Mouse (Mus musculus): ENCODE data around the gene Sdhc. TPM values are rescaled to one million over a fixed set of nuclear protein-coding genes. Genes with fewer than 3 reads are reported as not detected.

Sdhc gene
- polyA plus RNA-seq, 1 experiment from 2014 or later, result 213 TPM

DNA sequence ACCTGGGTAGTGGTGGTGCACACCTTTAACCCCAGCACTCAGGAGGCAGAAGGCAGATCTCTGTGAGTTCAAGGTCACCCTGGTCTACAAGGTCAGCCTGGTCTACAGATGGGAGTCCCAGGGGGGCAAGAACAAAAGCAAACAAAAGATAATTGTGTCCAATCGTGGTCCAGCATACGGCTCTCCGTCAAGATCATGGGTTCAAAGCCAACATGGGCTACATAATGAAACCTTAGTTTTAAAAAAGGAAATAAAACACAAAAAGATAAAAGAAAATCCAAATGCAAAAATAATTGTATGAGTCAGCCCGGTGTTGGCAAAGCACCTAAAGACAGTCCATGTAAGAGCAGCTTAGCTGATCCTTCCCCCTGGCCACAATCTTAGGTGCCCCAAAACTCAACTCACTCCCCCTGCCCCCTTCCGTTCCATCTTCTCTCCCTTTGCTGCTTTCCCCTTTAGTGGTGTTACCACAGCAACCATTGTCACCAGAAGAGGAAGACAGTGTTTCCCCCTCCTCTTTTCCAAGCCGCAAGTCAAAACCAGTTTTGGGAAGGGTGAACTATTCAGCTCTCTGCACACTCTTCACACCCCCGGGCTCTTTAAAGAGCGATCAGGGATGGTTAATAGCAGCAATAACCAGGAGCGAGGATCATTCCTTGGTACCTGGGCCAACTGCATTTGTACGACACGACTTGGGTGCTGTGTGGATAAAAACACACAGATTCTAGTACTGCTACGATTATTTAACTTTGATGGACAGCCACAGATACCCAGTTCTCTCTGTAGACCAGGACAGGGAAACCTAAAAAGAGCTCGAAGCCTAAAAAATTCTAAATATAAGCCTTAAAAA lies 37.7 kb upstream of the Sdhc start:
- no peaks in the 10 kb centered on the region for H3K36me3 ChIP-seq
- no peak overlapping the region for H3K9ac ChIP-seq (replicated peaks)
- WGBS, result 30% methylated on average over 13 of the region's 13 CpGs
- H3K9me3 ChIP-seq, result no peaks in the 10 kb centered on the region
- no peak for ATAC-seq (replicated peaks)
- H3K27me3 ChIP-seq, result peaks cover 16% of the 10 kb centered on the region; the same call in 1 of the 2 replicates
- no peak overlapping the region for H3K4me3 ChIP-seq
- no peak overlapping the region for H3K4me2 ChIP-seq (replicated peaks)
- H3K4me1 ChIP-seq, result peaks cover 11% of the 10 kb centered on the region
- no peak overlapping the region for H3K27ac ChIP-seq (replicated peaks)

DNA sequence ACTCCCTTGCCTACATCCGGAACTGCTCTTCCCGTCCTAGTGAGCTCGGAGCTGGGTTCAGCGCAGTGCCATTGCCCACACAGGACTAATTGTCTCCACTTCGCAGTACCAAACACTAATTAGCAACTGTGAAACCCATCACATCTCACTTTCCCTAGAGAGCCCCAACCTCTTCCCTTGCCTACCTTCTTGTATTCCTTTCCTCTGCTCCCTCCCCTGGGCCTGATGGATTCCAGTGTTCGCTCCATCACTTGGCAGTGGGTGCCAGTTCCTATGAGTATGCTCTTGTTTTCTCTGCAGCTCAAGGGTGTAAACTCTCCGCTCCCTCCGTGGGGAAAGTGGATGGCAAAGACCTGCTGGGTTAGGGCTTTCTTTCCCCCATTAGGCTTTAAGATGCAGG lies 35.3 kb upstream of the Sdhc start:
- Histone ChIP-seq H3K27me3 (no peaks in the 10 kb centered on the region), H3K9ac (replicated peaks) (no peak overlapping the region), H3K4me3 (no peak overlapping the region), H3K9me3 (no peaks in the 10 kb centered on the region), H3K4me2 (replicated peaks) (no peak overlapping the region), H3K4me1 (0 out of 2 replicates have a peak, but pooled peaks cover 8% of the 10 kb centered on the region), H3K27ac (replicated peaks) (no peak overlapping the region), H3K36me3 (no peaks in the 10 kb centered on the region)
- ATAC-seq (replicated peaks), result no peak
- WGBS, result 54% methylated on average over 8 of the region's 8 CpGs

DNA sequence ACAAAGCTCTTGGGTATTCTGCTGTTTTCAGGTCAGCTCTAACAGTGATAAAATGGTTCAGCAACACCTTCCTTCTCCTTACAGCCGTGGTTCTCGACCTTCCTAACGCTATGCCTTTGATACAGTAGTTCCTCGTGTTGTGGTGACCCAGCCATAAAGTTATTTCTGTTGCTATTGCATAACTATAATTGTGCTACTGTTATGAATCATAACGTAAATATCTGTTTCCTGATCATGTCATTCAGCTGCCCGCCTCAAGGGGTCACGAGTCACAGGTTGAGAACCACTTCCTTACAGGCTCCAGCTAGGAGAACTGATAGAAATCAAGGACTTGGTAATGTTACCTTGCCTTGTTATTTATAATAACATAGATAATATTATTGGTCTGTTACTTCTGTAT lies 33.9 kb upstream of the Sdhc start:
- no peak overlapping the region for H3K4me2 ChIP-seq (replicated peaks)
- 0 out of 2 replicates have a peak, but pooled peaks cover 8% of the 10 kb centered on the region for H3K4me1 ChIP-seq
- WGBS, result 90% methylated on average over 7 of the region's 7 CpGs
- no peaks in the 10 kb centered on the region for H3K27me3 ChIP-seq
- no peaks in the 10 kb centered on the region for H3K9me3 ChIP-seq
- no peaks in the 10 kb centered on the region for H3K36me3 ChIP-seq
- H3K27ac ChIP-seq (replicated peaks), result no peak overlapping the region
- no peak overlapping the region for H3K4me3 ChIP-seq
- no peak for ATAC-seq (replicated peaks)
- no peak overlapping the region for H3K9ac ChIP-seq (replicated peaks)

DNA sequence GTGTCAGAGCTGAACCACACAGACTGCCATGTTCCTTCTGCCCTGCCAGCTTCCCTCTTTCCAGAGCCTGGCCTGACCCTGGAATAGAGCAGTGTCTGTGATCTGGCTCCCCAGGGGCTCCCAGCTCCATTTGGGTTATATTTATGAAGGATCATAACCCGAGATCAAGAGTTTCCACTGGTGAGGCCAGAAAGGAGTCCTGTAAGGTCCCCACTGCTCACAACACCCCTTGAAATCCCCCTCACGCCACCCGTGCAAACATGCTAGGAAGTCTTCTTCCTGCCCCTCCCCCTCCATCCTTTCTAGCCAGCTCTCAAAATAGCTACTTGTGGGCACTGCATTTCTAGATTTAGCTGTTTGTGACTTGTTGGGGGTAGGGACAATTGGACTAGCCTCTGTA lies 33.2 kb upstream of the Sdhc start:
- H3K9ac ChIP-seq (replicated peaks), result no peak overlapping the region
- H3K9me3 ChIP-seq, result no peaks in the 10 kb centered on the region
- H3K27ac ChIP-seq (replicated peaks), result no peak overlapping the region
- no peaks in the 10 kb centered on the region for H3K27me3 ChIP-seq
- no peak for ATAC-seq (replicated peaks)
- H3K4me3 ChIP-seq, result no peak overlapping the region
- H3K36me3 ChIP-seq, result no peaks in the 10 kb centered on the region
- H3K4me1 ChIP-seq, result 0 out of 2 replicates have a peak, but pooled peaks cover 4% of the 10 kb centered on the region
- no peak overlapping the region for H3K4me2 ChIP-seq (replicated peaks)
- 79% methylated on average over 3 of the region's 3 CpGs for WGBS

DNA sequence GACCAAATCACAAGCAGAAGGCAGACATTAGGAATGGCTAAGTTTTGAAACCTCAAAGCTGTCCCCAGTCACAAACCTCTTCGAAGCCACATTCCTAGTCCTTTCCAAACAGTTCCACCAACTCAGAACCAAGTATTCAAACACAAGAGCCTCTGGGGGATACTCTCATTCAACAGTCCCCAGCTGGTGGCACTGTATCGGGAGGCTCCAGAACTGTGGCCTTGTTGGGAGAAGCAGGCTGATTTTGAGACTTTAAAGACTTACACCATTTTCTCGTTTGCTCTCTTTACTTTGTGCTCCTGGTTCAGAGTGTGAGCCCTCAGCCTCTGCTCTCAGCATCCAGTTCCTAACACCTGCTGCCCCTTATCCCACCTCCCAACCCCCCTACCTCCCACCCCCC lies 32.6 kb upstream of the Sdhc start:
- 81% methylated on average over 3 of the region's 3 CpGs for WGBS
- Histone ChIP-seq H3K36me3 (no peaks in the 10 kb centered on the region), H3K9me3 (no peaks in the 10 kb centered on the region), H3K4me2 (replicated peaks) (no peak overlapping the region), H3K27me3 (no peaks in the 10 kb centered on the region), H3K4me1 (no peaks in the 10 kb centered on the region), H3K9ac (replicated peaks) (no peak overlapping the region), H3K27ac (replicated peaks) (no peak overlapping the region), H3K4me3 (no peak overlapping the region)
- no peak for ATAC-seq (replicated peaks)

DNA sequence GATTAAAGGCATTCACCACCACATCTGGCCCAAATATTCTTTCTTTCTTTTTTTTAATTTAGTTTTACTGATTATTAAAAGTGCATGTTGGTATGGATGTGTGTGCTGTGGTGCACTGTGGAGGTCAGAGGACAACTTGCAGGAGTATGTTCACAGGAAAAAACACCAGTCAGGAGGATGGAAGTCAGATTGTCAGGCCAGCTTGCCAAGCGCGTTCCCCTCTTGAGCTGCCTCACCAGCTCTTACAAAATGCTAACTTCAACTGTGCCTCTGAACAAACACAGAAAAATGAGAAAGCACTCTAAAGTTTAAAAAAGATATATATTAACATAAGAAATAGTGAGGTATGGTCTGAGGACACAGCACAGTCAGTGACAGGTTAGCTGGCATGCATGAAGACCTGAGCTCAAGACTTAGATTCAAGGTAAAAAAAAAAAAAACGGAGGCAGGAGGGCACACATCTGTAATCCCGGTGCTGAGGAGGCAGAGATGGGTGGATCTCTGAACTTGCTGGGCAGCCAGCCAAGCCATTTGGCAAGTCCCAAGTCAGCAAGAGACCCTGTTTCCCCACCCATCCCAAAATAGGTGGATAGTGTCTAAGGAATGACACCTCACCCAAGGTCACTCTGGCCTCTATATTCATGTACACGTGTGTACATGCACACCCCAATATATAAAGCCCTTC lies 29.2 kb upstream of the Sdhc start:
- Histone ChIP-seq H3K9me3 (no peaks in the 10 kb centered on the region), H3K27me3 (no peaks in the 10 kb centered on the region), H3K4me3 (no peak overlapping the region), H3K27ac (replicated peaks) (no peak overlapping the region), H3K4me1 (no peaks in the 10 kb centered on the region), H3K4me2 (replicated peaks) (no peak overlapping the region), H3K36me3 (no peaks in the 10 kb centered on the region), H3K9ac (replicated peaks) (no peak overlapping the region)
- no peak for ATAC-seq (replicated peaks)
- 77% methylated on average over 5 of the region's 5 CpGs for WGBS

DNA sequence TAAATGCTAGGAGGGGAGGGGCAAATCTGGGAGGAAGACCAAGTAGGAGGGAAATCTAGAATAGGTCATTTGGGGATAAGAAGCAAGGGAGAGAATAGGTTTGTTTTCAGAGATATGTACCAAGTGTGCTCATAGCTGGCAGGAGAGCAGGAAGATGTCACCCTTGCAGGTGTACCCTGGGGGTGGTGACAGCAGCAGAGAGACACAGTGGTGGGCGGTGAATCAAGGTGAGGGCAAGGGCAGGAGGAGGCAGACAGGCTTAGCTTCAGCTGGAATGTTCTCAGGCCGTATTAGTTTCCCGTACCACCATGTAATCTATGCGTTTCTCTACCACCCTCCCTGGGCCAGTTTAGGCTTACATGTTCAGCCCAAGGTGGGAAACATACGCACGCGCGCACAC lies 22.4 kb upstream of the Sdhc start:
- Histone ChIP-seq H3K4me2 (replicated peaks) (no peak overlapping the region), H3K4me1 (no peaks in the 10 kb centered on the region), H3K4me3 (no peak overlapping the region), H3K9me3 (no peaks in the 10 kb centered on the region), H3K9ac (replicated peaks) (no peak overlapping the region), H3K36me3 (no peaks in the 10 kb centered on the region), H3K27me3 (no peaks in the 10 kb centered on the region), H3K27ac (replicated peaks) (no peak overlapping the region)
- 98% methylated on average over 8 of the region's 8 CpGs for WGBS
- no peak for ATAC-seq (replicated peaks)

DNA sequence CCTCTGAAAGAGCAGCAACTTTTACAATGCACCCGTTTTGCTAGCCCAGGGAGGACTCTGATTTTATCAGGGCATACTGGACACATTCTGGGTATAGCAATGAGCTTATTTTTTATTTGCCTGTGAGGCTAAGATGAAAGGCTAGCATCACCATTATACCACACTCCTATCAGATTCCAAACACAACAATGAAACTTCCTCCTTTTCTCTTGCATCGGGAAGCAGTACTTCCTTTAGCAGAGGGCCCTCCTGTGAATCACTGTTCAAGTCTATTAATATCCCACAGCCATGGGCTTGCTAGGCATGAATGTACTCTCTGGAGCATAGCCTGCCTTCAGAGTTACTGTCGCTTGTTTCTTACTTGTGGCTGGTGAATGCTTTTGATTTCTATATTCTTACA lies 20.7 kb upstream of the Sdhc start:
- no peak for ATAC-seq (replicated peaks)

DNA sequence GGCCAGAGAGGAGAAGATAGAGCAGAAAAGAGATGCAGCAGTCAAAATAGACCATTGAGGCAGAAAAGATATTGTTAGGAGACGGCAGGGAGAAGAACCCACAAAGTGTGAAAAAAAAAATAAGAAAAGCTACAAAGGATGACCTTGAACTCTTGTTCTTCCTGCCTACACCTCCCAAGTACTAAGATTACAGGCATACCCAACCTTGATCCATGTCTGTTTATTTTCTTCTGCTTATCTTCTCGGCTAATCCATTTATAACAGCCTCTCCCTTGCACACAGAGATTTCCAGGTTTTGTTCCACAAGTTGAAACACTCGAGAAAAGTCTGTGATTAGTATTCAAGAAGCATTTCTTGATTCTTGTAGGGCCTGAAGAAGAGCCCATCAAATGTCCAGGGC lies 19.5 kb upstream of the Sdhc start:
- H3K9ac ChIP-seq (replicated peaks), result no peak overlapping the region
- 66% methylated on average over 3 of the region's 3 CpGs for WGBS

More for the DNA sequence above, 20.7 kb upstream of the Sdhc start:
- Histone ChIP-seq H3K36me3 (no peaks in the 10 kb centered on the region), H3K4me2 (replicated peaks) (no peak overlapping the region), H3K4me1 (no peaks in the 10 kb centered on the region), H3K27me3 (no peaks in the 10 kb centered on the region), H3K9ac (replicated peaks) (no peak overlapping the region), H3K9me3 (no peaks in the 10 kb centered on the region), H3K4me3 (no peak overlapping the region), H3K27ac (replicated peaks) (no peak overlapping the region)
- WGBS, result 72% methylated on average over 3 of the region's 3 CpGs

DNA sequence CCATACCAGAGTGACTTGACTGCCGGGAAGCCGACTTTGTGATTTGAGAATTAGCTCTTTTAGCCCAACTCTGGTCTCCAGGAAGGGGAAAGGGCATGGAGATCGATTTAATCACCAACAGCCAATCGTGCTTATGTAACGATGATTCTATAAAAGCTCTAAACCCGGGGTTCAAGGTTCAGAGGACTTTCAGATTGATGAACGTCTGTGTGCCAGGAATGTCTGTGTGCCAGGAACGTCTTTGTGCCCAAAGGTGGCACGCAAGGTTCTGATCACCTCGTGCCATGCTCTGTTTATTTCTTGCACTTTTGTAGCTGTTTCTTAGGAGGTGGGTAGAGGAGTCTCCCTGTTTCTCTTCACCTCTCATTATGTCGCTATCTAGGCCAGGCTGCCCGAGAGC lies 18.5 kb upstream of the Sdhc start:
- no peak overlapping the region for H3K4me2 ChIP-seq (replicated peaks)
- no peaks in the 10 kb centered on the region for H3K36me3 ChIP-seq
- ATAC-seq (replicated peaks), result no peak
- no peak overlapping the region for H3K4me3 ChIP-seq
- H3K9ac ChIP-seq (replicated peaks), result no peak overlapping the region
- no peaks in the 10 kb centered on the region for H3K27me3 ChIP-seq
- H3K27ac ChIP-seq (replicated peaks), result no peak overlapping the region
- H3K4me1 ChIP-seq, result no peaks in the 10 kb centered on the region
- H3K9me3 ChIP-seq, result no peaks in the 10 kb centered on the region
- WGBS, result 91% methylated on average over 12 of the region's 12 CpGs

More for the DNA sequence above, 19.5 kb upstream of the Sdhc start:
- ATAC-seq (replicated peaks), result no peak
- no peaks in the 10 kb centered on the region for H3K27me3 ChIP-seq
- H3K4me3 ChIP-seq, result no peak overlapping the region
- H3K36me3 ChIP-seq, result no peaks in the 10 kb centered on the region
- H3K4me1 ChIP-seq, result no peaks in the 10 kb centered on the region
- no peaks in the 10 kb centered on the region for H3K9me3 ChIP-seq
- H3K27ac ChIP-seq (replicated peaks), result no peak overlapping the region
- no peak overlapping the region for H3K4me2 ChIP-seq (replicated peaks)

DNA sequence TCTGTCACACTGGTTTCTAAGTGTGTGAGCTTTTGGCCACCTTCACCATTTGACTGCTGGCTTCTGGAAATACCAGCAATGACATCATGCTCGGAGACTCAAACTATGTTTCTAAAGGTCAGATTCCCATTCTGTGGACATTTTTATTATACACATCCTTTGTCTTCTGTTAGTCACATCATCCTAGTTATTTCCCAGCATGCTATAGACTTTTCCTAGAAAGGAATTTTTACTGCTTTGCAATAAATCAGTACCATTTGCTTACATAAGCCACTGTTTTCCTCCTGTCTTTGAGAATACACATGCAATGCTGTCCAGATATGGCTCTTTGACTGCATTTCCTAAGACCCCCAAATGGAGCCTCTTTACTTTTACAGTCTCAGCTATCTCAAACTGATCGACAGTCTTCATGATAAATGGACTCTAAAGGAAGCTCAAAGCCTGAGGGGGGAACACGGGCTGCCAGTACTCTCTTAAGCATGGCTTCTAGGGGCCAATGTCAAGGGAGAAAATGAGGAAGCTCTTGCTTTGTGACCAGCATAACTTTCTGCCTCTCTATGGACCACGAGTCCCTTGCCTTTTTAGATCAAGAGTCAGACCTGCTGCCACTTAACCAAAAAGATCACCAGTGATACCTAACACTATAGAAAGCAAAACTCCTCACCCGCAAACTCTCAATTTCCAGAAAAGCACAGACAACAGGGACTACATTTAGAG lies 15.4 kb upstream of the Sdhc start:
- Histone ChIP-seq H3K36me3 (no peaks in the 10 kb centered on the region), H3K27me3 (no peaks in the 10 kb centered on the region), H3K4me2 (replicated peaks) (no peak overlapping the region), H3K4me3 (no peak overlapping the region), H3K27ac (replicated peaks) (no peak overlapping the region), H3K9ac (replicated peaks) (no peak overlapping the region), H3K9me3 (no peaks in the 10 kb centered on the region), H3K4me1 (no peaks in the 10 kb centered on the region)
- 86% methylated on average over 5 of the region's 5 CpGs for WGBS
- no peak for ATAC-seq (replicated peaks)

DNA sequence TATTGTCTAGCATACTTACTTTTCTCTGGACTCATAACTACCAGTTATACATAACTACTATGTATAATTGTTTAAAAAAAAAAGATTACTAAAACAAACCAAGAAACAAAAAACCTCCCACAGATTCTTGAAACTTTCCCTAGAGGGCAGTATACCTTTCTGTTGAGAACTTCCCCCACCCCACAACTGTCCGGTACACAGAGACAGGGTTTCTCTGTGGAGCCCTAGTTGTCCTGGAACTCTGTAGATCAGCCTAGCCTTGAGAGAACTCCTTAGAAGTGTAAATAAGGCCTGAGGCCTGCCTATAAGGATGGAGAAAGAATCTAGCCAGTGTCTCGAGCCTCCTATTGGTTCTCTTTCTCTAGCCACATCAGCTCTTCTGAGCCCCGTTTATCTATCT lies 13.9 kb upstream of the Sdhc start:
- Histone ChIP-seq H3K4me3 (no peak overlapping the region), H3K27me3 (peaks cover 11% of the 10 kb centered on the region), H3K27ac (replicated peaks) (no peak overlapping the region), H3K36me3 (no peaks in the 10 kb centered on the region), H3K4me1 (no peaks in the 10 kb centered on the region), H3K9ac (replicated peaks) (no peak overlapping the region), H3K9me3 (no peaks in the 10 kb centered on the region), H3K4me2 (replicated peaks) (no peak overlapping the region)
- 39% methylated on average over 3 of the region's 3 CpGs for WGBS
- ATAC-seq (replicated peaks), result no peak

Measured in forebrain, embryonic 15.5 days (tissue).